Mouse (Mus musculus) hindbrain, embryonic 14.5 days (tissue): ENCODE measurements around the gene Wbp1. TPM values are rescaled to one million over a fixed set of nuclear protein-coding genes. Genes with fewer than 3 reads are reported as not detected.
A peak's percentile ranks its signal among the peaks of the same experiment; 100 is the strongest.
"Not testable (repeated sequence)": the region's sequence is repeated elsewhere in the genome, so short reads cannot be mapped to it uniquely, and the experiment has no call there.

Experiments
- ATAC-seq: fragments of 200-750 bp; cut with Nextera tagmentation; 2 replicates; pipeline ENCODE4 v1.8.0; 2017; ENCODE audit warnings: moderate number of reproducible peaks, mild to moderate bottlenecking, moderate TSS enrichment, moderate library complexity; ENCODE audit not compliant: low FRiP score
- DNase-seq: peaks from one replicate; pipeline ENCODE4 v3.0.0-alpha.2; 2015; ENCODE audit warnings: low spot score
- H3K27ac ChIP-seq: fragments of 300-500 bp; sonication (generic); 2 replicates; pipeline ENCODE4 v1.5.1; 2014; ENCODE audit warnings: mild to moderate bottlenecking, moderate library complexity
- H3K27me3 ChIP-seq: fragments of 300-500 bp; sonication (generic); 2 replicates; pipeline ENCODE4 v1.6.1; 2014; ENCODE audit warnings: mild to moderate bottlenecking, low read length, mixed read lengths; ENCODE audit not compliant: control insufficient read depth, insufficient read depth
- H3K36me3 ChIP-seq: fragments of 300-500 bp; sonication (generic); replicated peaks from 2 replicates; pipeline ENCODE4 v1.6.1; 2014; ENCODE audit not compliant: control insufficient read depth, insufficient read depth
- H3K4me1 ChIP-seq: fragments of 300-500 bp; sonication (generic); replicated peaks from 2 replicates; pipeline ENCODE4 v1.6.1; 2014; ENCODE audit warnings: antibody characterized with exemption, low read length, mixed read lengths; ENCODE audit not compliant: control insufficient read depth, insufficient read depth
- H3K4me2 ChIP-seq: fragments of 300-500 bp; sonication (generic); replicated peaks from 2 replicates; pipeline ENCODE4 v1.6.1; 2014; ENCODE audit warnings: mild to moderate bottlenecking, moderate library complexity
- H3K4me3 ChIP-seq: fragments of 300-500 bp; sonication (generic); replicated peaks from 2 replicates; pipeline ENCODE4 v1.5.1; 2014; ENCODE audit warnings: mild to moderate bottlenecking, low read length
- H3K9ac ChIP-seq: fragments of 300-500 bp; sonication (generic); 2 replicates; pipeline ENCODE4 v1.6.1; 2014
- H3K9me3 ChIP-seq: fragments of 300-500 bp; sonication (generic); 2 replicates; pipeline ENCODE4 v1.6.1; 2016; ENCODE audit warnings: low read length; ENCODE audit not compliant: control insufficient read depth
- WGBS: fragments of 180-500 bp; shearing (Covaris S2); extraction: QIAGEN DNeasy Blood & Tissue Kit; methylation state at CpG from one replicate; pipeline ENCODE4 v1.1.7; 2014; 5-methylcytosine and 5-hydroxymethylcytosine counted together
- polyA plus RNA-seq: library from polyadenylated mRNA; unstranded; fragments of >200 nt; fragmentation: Nextera tagmentation; extraction: Ambion mirVana; gene quantifications from 2 replicates; pipeline ENCODE4 v1.2.1, GENCODE M21; 2014

Gene Wbp1
- polyA plus RNA-seq, 1 experiment from 2014 or later, result 134 TPM

DNA sequence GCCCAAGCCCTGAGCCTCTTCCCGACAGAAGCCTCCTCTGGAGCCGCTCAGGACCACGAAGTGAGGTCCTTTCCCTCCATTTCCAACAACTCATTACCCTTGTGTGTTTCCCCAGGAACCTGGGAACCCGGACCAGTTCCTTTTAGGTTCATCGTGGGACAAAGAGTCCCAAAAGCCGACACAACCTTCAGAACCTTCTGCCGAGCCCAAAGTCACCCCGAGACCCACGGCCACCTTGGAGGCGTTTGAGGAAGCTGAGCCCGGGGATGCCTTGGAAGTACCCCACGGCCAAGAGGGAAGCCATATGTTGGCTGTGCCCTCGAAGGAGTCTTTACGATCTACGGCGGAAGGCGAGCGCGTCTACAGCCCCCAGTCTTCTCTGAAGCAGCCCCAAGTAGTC is 40.1 kb upstream of the Wbp1 start:
- peaks cover 21% of the 10 kb centered on the region for H3K4me1 ChIP-seq
- H3K4me3 ChIP-seq, result peak overlapping the region; percentile 18
- peaks cover 29% of the 10 kb centered on the region for H3K27me3 ChIP-seq
- no peak for ATAC-seq
- H3K27ac ChIP-seq, result no peak overlapping the region
- 15% methylated on average over 19 of the region's 19 CpGs for WGBS
- H3K4me2 ChIP-seq, result peak overlapping the region; percentile 39
- H3K9me3 ChIP-seq, result no peaks in the 10 kb centered on the region
- H3K9ac ChIP-seq, result no peak overlapping the region
- no peak for DNase-seq
- no peaks in the 10 kb centered on the region for H3K36me3 ChIP-seq

DNA sequence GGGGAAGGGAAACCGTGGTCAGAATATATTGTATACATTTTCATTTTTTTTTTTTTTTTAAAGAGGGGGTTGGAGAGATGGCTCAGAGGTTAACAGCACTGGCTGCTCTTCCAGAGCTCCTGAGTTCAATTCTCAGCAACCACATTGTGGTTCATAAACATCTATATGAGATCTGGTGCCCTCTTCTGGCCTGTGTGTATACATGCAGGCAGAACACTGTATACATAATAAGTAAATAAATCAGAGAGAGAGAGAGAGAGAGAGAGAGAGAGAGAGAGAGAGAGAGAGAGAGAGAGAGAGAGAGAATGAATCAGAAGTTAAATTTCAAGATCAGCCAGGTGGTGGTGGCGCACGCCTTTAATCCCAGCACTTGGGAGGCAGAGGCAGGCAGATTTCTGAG is 38.1 kb upstream of the Wbp1 start:
- DNase-seq, result peak; percentile 68
- not testable (repeated sequence) for H3K9ac ChIP-seq, H3K27ac ChIP-seq, H3K4me2 ChIP-seq, H3K36me3 ChIP-seq, ATAC-seq, H3K4me3 ChIP-seq, H3K9me3 ChIP-seq
- H3K4me1 ChIP-seq, result peaks cover 26% of the 10 kb centered on the region
- H3K27me3 ChIP-seq, result peaks cover 29% of the 10 kb centered on the region
- 26% methylated on average over 3 of the region's 3 CpGs for WGBS

DNA sequence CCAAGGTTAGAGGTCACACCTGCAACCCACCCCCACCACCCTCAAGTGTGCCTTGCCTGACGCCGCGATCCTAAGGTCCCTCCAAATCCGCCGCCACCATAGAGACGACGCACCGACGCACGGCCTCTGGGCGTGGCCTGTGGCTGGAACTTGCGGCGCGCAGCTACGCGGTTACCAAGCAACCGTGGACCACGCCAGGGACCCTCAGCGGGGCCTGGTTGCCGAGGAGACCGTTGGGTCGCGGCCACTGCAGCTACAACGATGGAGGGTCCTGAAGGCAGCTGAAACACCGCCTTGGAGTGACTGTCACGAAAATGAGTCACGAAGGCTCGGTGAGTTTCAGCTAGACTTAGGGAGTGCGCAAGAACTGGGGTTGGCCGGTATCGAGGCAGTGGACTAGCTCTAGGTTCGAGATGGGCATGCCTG is 34.9 kb upstream of the Wbp1 start, which contains the start of the genes Wdr54 and 1700003E16Rik:
TSS of gene Wdr54 (minus strand) at position 139 of the 426 bp plus-strand sequence.
TSS of gene 1700003E16Rik (plus strand) at position 146 of the 426 bp plus-strand sequence.
- Histone ChIP-seq H3K36me3 (no peaks in the 10 kb centered on the region), H3K9me3 (no peaks in the 10 kb centered on the region), H3K27me3 (peaks cover 15% of the 10 kb centered on the region), H3K4me1 (peaks cover 14% of the 10 kb centered on the region), H3K4me2 (peak within 1 kb of the TSS; percentile 86), H3K9ac (peak within 1 kb of the TSS; percentile 66), H3K27ac (peak within 1 kb of the TSS; percentile 38; the same call in 1 of the 2 replicates), H3K4me3 (peak within 1 kb of the TSS; percentile 61)
- ATAC-seq, result peak; percentile 94
- DNase-seq, result peak; percentile 84
- under 1% methylated on average over 32 of the region's 32 CpGs for WGBS

DNA sequence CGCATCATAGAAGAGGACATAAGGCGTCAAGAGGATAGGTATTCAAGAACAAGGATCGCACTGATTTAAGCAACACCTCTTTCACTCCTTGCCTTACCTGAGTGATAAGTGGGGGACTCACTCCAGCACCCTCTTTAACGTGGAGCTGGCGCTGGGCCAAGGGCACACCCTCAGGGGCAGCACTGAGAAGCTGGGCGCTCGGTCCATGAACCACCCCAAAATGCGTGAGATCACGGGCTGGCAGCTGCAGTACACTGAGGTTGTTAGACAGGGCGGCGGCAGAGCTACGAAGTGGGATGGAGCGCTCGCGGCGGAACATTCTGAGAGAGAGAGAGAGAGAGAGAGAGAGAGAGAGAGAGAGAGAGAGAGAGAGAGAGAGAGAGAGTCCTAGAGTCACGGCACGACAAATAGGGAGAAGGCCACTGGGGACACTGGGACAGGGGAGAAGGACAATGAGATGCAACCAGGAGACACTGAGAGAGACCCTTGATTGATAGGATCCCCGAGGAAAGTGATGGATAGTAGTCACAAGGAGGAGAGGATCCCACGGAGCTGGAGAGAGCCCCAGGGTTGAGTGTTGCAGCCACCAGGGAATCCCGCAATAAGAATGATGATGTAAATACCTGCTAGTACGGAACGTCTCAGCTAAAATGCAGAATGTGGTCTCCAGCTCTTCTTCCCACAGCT is 34.3 kb upstream of the Wbp1 start:
- DNase-seq (no peak), ATAC-seq (peak; percentile 5; the same call in 1 of the 2 replicates)
- 9% methylated on average over 23 of the region's 23 CpGs for WGBS
- Histone ChIP-seq H3K9ac (peak overlapping the region; percentile 66), H3K27ac (peak overlapping the region; percentile 38; the same call in 1 of the 2 replicates), H3K27me3 (peaks cover 10% of the 10 kb centered on the region), H3K4me2 (peak overlapping the region; percentile 86), H3K36me3 (no peaks in the 10 kb centered on the region), H3K9me3 (no peaks in the 10 kb centered on the region), H3K4me3 (peak overlapping the region; percentile 61), H3K4me1 (peaks cover 14% of the 10 kb centered on the region)

DNA sequence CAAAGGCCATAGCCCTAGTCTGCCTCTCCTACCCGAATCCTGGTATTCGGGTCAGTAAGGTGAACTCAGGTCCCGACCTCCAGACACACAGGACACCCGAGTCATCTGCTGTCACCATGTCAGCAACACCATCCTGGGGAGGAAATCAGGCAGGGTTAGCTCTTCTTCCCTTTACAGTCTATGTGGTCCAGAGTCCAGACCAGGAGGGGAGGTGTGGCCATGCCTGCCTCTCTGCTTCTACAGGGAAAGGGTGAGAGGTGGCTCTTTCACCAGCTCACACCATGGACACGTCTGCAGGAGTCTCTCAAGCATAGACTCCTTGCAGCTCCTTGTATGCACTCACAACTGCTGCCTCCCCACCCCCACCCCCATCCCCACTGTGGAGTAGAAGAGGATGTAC is 32.1 kb upstream of the Wbp1 start:
- Histone ChIP-seq H3K27me3 (no peaks in the 10 kb centered on the region), H3K36me3 (peaks cover 4% of the 10 kb centered on the region; the same call in 1 of the 2 replicates), H3K9me3 (no peaks in the 10 kb centered on the region), H3K4me2 (no peak overlapping the region), H3K27ac (no peak overlapping the region), H3K4me1 (peaks cover 14% of the 10 kb centered on the region), H3K9ac (no peak overlapping the region), H3K4me3 (no peak overlapping the region)
- WGBS, result 84% methylated on average over 5 of the region's 5 CpGs
- DNase-seq (no peak), ATAC-seq (no peak)

DNA sequence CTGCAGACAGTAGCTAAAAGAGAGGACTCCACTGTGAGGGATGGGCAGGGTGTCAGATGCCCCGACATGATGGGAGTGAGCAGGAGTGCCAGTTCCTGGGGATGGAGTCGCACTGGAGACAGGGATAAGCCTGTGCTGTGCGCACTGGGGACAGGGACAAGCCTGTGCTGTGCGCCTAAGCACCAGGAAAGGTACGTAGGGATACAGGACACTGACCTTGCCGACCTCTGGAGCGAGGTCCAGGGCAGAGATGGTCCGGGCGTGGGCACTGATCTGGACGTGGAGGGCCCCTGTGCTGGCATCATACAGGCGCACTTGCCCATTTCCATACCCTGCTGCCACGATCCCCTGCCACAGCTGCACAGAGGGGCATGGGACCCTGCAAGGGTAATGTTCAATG is 31.7 kb upstream of the Wbp1 start:
- Histone ChIP-seq H3K27ac (no peak overlapping the region), H3K27me3 (no peaks in the 10 kb centered on the region), H3K4me3 (no peak overlapping the region), H3K9ac (no peak overlapping the region), H3K4me2 (no peak overlapping the region), H3K36me3 (peaks cover 4% of the 10 kb centered on the region), H3K9me3 (no peaks in the 10 kb centered on the region), H3K4me1 (peaks cover 14% of the 10 kb centered on the region)
- DNase-seq (no peak), ATAC-seq (no peak)
- 84% methylated on average over 12 of the region's 12 CpGs for WGBS

DNA sequence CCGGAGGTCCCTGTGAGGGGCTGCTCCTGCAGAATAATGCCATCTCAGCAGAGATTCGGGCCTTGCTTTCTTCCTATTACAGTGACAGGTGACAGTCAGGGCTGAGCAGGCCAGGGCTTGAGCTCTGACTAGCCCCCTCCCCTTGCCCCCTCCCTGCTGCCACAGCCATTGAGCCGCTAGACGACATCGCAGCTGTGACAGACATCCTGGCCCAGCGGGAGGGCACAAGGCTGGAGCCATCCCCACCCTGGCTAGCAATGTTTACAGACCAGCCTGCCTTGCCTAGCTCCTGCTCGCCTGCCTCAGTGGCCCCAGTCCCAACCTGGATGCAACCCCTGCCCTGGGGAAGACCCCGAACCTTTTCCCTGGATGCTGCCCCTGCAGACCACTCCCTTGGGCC is 30.4 kb upstream of the Wbp1 start:
- 25% methylated on average over 8 of the region's 8 CpGs for WGBS

DNA sequence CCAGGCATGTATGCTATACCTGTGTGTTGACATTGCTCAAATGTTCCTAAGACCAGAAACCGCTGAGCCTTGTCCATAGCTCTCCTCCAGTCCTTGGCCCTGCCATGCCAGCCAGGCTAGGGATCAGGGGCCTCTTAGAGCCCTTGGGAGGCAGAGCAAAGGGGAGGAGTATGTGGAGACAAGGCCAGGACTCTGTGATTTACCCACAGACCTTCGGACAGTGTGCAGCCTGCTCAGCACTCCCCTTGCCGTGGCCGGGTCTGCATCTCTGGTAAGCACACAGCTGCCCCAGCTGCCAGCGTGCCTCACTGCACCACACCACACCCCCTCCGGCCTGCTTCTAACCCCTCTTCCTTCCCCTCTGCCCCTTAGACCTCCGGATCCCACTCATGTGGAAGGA is 25.9 kb upstream of the Wbp1 start:
- Histone ChIP-seq H3K4me3 (no peak overlapping the region), H3K4me2 (no peak overlapping the region), H3K9ac (no peak overlapping the region), H3K4me1 (peaks cover 8% of the 10 kb centered on the region), H3K27ac (no peak overlapping the region), H3K27me3 (no peaks in the 10 kb centered on the region), H3K36me3 (peaks cover 4% of the 10 kb centered on the region), H3K9me3 (no peaks in the 10 kb centered on the region)
- ATAC-seq, result no peak
- DNase-seq, result no peak
- whole genome bisulfite sequencing, result 45% methylated on average over 7 of the region's 7 CpGs

More for the DNA sequence above, 30.4 kb upstream of the Wbp1 start:
- Histone ChIP-seq H3K36me3 (peaks cover 4% of the 10 kb centered on the region), H3K27ac (no peak overlapping the region), H3K4me3 (no peak overlapping the region), H3K9ac (no peak overlapping the region), H3K4me1 (peaks cover 14% of the 10 kb centered on the region), H3K27me3 (no peaks in the 10 kb centered on the region), H3K4me2 (no peak overlapping the region), H3K9me3 (no peaks in the 10 kb centered on the region)
- ATAC-seq, result no peak
- DNase-seq, result no peak

DNA sequence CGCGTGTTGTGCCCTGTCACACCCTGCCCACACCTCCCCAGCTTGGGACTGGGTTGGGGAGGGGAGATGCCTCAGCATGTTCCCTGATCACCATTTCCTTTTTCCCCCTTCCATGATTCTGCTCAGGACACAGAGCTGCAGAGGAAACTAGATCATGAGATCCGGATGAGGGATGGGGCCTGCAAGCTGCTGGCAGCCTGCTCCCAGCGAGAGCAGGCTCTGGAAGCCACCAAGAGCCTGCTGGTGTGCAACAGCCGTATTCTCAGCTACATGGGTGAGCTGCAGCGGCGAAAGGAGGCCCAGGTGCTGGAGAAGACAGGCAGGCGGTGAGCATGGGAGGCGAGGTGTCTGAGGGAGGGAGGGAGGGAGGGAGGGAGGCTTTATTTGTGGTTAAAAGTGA is 24.4 kb upstream of the Wbp1 start:
- Histone ChIP-seq H3K4me1 (peaks cover 14% of the 10 kb centered on the region), H3K36me3 (peaks cover 4% of the 10 kb centered on the region), H3K4me2 (no peak overlapping the region), H3K27ac (no peak overlapping the region), H3K27me3 (no peaks in the 10 kb centered on the region), H3K9me3 (no peaks in the 10 kb centered on the region), H3K9ac (no peak overlapping the region), H3K4me3 (no peak overlapping the region)
- WGBS, result 78% methylated on average over 9 of the region's 9 CpGs
- DNase-seq (no peak), ATAC-seq (no peak)
